Mouse (Mus musculus) small intestine, adult 2 months (tissue): Measurements from ENCODE around the gene Tec.

Experiments used
- CTCF ChIP-seq: fragments of 200-500 bp; IDR thresholded peaks from 2 replicates; pipeline ENCODE4 v1.5.1; 2012; ENCODE audit warnings: low read depth, mild to moderate bottlenecking, control low read depth, inconsistent platforms, low read length, moderate library complexity, mixed read lengths; ENCODE audit not compliant: insufficient replicate concordance, insufficient read length; ENCODE audit errors: extremely low read depth
- POLR2A ChIP-seq: fragments of 200-500 bp; IDR thresholded peaks from 2 replicates; pipeline ENCODE4 v1.6.1; 2012; ENCODE audit warnings: low read depth, mild to moderate bottlenecking, control low read depth, inconsistent platforms, low read length, moderate library complexity

GRCm38 (mm10) chr5:72857756-72858155 is 10.5 kb downstream of the Tec start:
- TF ChIP-seq POLR2A (no peak), CTCF (no peak)
